Mouse (Mus musculus): Measurements from ENCODE around the gene Parn. TPM values are rescaled to one million over a fixed set of nuclear protein-coding genes. Genes with fewer than 3 reads are reported as not detected.
A peak's percentile ranks its signal among the peaks of the same experiment; 100 is the strongest.
"Not testable (repeated sequence)": the region's sequence is repeated elsewhere in the genome, so short reads cannot be mapped to it uniquely, and the experiment has no call there.

Gene Parn
- polyA plus RNA-seq, 1 experiment = 0.51 TPM

DNA sequence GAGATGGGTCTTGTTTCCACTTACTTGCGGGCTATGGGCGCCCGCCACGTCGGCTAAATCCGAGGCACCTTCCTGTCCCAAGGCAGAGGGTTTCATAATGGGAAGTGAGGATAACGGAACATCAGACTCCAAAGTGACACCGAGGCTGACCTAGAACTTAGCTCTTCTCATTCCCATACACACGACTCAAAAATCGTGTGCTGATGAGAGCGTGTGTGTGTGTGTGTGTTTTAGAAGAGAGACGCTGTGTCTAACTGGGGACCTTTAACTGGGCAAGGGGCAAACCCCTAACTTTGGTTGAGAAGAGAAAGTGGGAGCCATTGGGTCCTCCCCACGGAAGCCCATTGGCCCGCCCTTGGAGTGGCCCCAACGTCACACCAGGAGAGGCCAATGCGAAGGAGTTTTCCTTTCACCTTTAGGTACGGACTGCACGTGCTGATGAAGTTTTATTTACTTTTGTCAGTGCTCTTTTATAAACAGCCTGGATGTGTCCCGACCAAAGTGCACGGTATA, 4.5 kb upstream of the Parn start:
- Histone ChIP-seq H3K36me3 (ENCODE audit: control insufficient read depth) (peaks cover 25% of the 10 kb centered on the region), H3K4me1 (ENCODE audit: control insufficient read depth) (peaks cover 48% of the 10 kb centered on the region)
- TF ChIP-seq GATA1 (IDR thresholded peaks at IDR 0.05; ENCODE audit: low read length) (no peak), TAL1 (IDR thresholded peaks at IDR 0.05; ENCODE audit: low read length) (no peak)

DNA sequence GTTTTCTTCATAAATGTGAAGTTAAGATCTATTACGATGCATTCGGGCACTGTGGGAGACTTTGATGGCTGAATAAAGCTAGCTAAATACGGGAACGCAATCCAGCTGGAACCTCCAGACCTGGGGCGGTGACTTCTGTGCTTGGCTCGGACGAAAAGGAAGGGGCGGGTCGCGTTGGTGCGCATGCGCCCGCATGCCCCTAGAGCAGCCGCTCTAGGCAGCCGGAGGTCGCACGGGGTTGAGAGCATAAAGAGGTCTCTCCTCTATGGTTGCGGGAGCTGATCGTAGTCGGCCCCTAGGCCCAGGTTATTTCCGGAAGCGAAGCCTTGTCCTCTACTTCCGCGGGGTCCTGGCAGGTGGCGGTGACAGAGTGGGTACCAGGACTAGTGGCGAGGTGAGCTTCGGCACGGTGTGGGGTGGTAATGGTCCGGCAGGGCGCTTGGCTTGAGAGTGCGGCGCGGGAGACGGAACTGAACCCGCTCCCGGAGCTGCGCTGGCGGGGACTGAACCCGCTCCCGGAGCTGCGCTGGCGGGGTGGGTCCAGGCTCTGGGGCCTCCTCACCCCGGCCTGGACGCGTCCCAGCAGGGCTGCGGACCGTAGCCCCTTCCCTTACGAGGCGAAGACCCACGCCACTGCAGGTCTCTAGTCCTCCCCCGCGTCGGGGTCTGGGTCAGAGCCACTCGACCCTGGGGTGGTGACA, 3.9 kb upstream of the Parn start, which contains the start of the genes Bfar and 3110001I22Rik:
TSS of gene Bfar (plus strand) at position 174 of the 701 bp plus-strand sequence.
TSS of gene 3110001I22Rik (plus strand) at position 245 of the 701 bp plus-strand sequence.
- peaks cover 54% of the 10 kb centered on the region for H3K4me1 ChIP-seq (ENCODE audit: control insufficient read depth)

More for the DNA sequence above, 4.5 kb upstream of the Parn start:
- H3K27me3 ChIP-seq (ENCODE audit: control insufficient read depth) = no peaks in the 10 kb centered on the region
- H3K4me3 ChIP-seq (replicated peaks) = peak overlapping the region; percentile 74
- H3K9me3 ChIP-seq (ENCODE audit: control insufficient read depth, low read length) = no peaks in the 10 kb centered on the region

GRCm38 (mm10) chr16:13670896-13671295, 2.9 kb upstream of the Parn start:
- H3K9me3 ChIP-seq (ENCODE audit: control insufficient read depth, low read length); H3K27me3 ChIP-seq (ENCODE audit: control insufficient read depth): not testable (repeated sequence)
- peaks cover 61% of the 10 kb centered on the region for H3K4me1 ChIP-seq (ENCODE audit: control insufficient read depth)
- peak overlapping the region; percentile 74 for H3K4me3 ChIP-seq (replicated peaks)
- peaks cover 17% of the 10 kb centered on the region for H3K36me3 ChIP-seq (ENCODE audit: control insufficient read depth)

More for the DNA sequence above, 3.9 kb upstream of the Parn start, which contains the start of the genes Bfar and 3110001I22Rik:
- Histone ChIP-seq H3K36me3 (ENCODE audit: control insufficient read depth) (peaks cover 19% of the 10 kb centered on the region), H3K4me3 (replicated peaks) (peak within 1 kb of the TSS; percentile 74), H3K27me3 (ENCODE audit: control insufficient read depth) (no peaks in the 10 kb centered on the region), H3K9me3 (ENCODE audit: control insufficient read depth, low read length) (no peaks in the 10 kb centered on the region)
- no peak for TF ChIP-seq GATA1 (IDR thresholded peaks at IDR 0.05; ENCODE audit: low read length)
- no peak for TF ChIP-seq TAL1 (IDR thresholded peaks at IDR 0.05; ENCODE audit: low read length)

DNA sequence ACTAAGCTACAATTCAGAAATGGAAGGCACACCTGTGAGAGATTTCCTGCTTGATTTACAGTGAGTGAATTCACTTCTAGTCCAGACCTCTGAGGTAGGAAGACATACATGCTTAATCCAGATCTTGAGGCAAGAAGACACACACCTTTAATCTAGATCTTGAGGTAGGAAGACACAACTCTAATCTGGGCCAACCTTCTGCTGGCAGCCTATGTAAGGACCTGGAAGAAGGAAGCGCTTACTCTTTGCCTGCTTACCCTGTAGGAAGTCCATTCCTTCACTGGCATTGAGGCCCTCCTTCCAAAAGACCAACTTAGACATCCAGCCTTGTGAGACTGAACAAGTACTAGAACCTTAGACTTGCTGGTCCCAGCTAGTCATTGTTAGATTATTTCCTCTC, 1.3 kb upstream of the Parn start:
- Histone ChIP-seq H3K9me3 (ENCODE audit: control insufficient read depth, low read length) (no peaks in the 10 kb centered on the region), H3K27me3 (ENCODE audit: control insufficient read depth) (no peaks in the 10 kb centered on the region), H3K36me3 (ENCODE audit: control insufficient read depth) (peaks cover 32% of the 10 kb centered on the region), H3K4me3 (replicated peaks) (no peak overlapping the region), H3K4me1 (ENCODE audit: control insufficient read depth) (peaks cover 61% of the 10 kb centered on the region)
- TF ChIP-seq TAL1 (IDR thresholded peaks at IDR 0.05; ENCODE audit: low read length) (no peak), GATA1 (IDR thresholded peaks at IDR 0.05; ENCODE audit: low read length) (no peak)

GRCm38 (mm10) chr16:13668402-13669108, 585 bp upstream of the Parn start:
- Histone ChIP-seq H3K27me3 (ENCODE audit: control insufficient read depth) (no peaks in the 10 kb centered on the region), H3K9me3 (ENCODE audit: control insufficient read depth, low read length) (no peaks in the 10 kb centered on the region), H3K4me1 (ENCODE audit: control insufficient read depth) (peaks cover 61% of the 10 kb centered on the region), H3K4me3 (replicated peaks) (peak overlapping the region; percentile 73), H3K36me3 (ENCODE audit: control insufficient read depth) (peaks cover 33% of the 10 kb centered on the region)
- TF ChIP-seq GATA1 (IDR thresholded peaks at IDR 0.05; ENCODE audit: low read length) = 0 out of 2 replicates have a peak, but pooled peaks have one; percentile 37
- TF ChIP-seq TAL1 (IDR thresholded peaks at IDR 0.05; ENCODE audit: low read length) = no peak

- no peak overlapping the region for H3K4me3 ChIP-seq (replicated peaks)
- no peaks in the 10 kb centered on the region for H3K9me3 ChIP-seq (ENCODE audit: control insufficient read depth, low read length)
- H3K4me1 ChIP-seq (ENCODE audit: control insufficient read depth) = no peaks in the 10 kb centered on the region
- peaks cover 67% of the 10 kb centered on the region for H3K36me3 ChIP-seq (ENCODE audit: control insufficient read depth)
- H3K27me3 ChIP-seq (ENCODE audit: control insufficient read depth) = no peaks in the 10 kb centered on the region
- TF ChIP-seq GATA1 (IDR thresholded peaks at IDR 0.05; ENCODE audit: low read length) (no peak), TAL1 (IDR thresholded peaks at IDR 0.05; ENCODE audit: low read length) (no peak)
Measured at GRCm38 (mm10) chr16:13660736-13661135, 7.2 kb downstream of the Parn start.

- Histone ChIP-seq H3K9me3 (ENCODE audit: control insufficient read depth, low read length) (no peaks in the 10 kb centered on the region), H3K4me1 (ENCODE audit: control insufficient read depth) (no peaks in the 10 kb centered on the region), H3K36me3 (ENCODE audit: control insufficient read depth) (peaks cover 69% of the 10 kb centered on the region), H3K27me3 (ENCODE audit: control insufficient read depth) (no peaks in the 10 kb centered on the region), H3K4me3 (replicated peaks) (no peak overlapping the region)
- no peak for TF ChIP-seq TAL1 (IDR thresholded peaks at IDR 0.05; ENCODE audit: low read length)
- no peak for TF ChIP-seq GATA1 (IDR thresholded peaks at IDR 0.05; ENCODE audit: low read length)
Measured at GRCm38 (mm10) chr16:13658886-13659285, 9.1 kb downstream of the Parn start.

- Histone ChIP-seq H3K27me3 (ENCODE audit: control insufficient read depth) (no peaks in the 10 kb centered on the region), H3K9me3 (ENCODE audit: control insufficient read depth, low read length) (no peaks in the 10 kb centered on the region), H3K4me3 (replicated peaks) (no peak overlapping the region), H3K36me3 (ENCODE audit: control insufficient read depth) (peaks cover 57% of the 10 kb centered on the region), H3K4me1 (ENCODE audit: control insufficient read depth) (no peaks in the 10 kb centered on the region)
- no peak for TF ChIP-seq TAL1 (IDR thresholded peaks at IDR 0.05; ENCODE audit: low read length)
- TF ChIP-seq GATA1 (IDR thresholded peaks at IDR 0.05; ENCODE audit: low read length) = no peak
Measured at GRCm38 (mm10) chr16:13645930-13646329, 22.0 kb downstream of the Parn start.

- Histone ChIP-seq H3K4me1 (ENCODE audit: control insufficient read depth) (no peaks in the 10 kb centered on the region), H3K27me3 (ENCODE audit: control insufficient read depth) (no peaks in the 10 kb centered on the region), H3K36me3 (ENCODE audit: control insufficient read depth) (peaks cover 52% of the 10 kb centered on the region), H3K4me3 (replicated peaks) (no peak overlapping the region), H3K9me3 (ENCODE audit: control insufficient read depth, low read length) (no peaks in the 10 kb centered on the region)
- no peak for TF ChIP-seq TAL1 (IDR thresholded peaks at IDR 0.05; ENCODE audit: low read length)
- no peak for TF ChIP-seq GATA1 (IDR thresholded peaks at IDR 0.05; ENCODE audit: low read length)
Measured at GRCm38 (mm10) chr16:13644474-13644873, 23.5 kb downstream of the Parn start.
